Mouse (Mus musculus) cerebellum, adult 2 months (tissue): Measurements from ENCODE around the gene Tradd. TPM values are rescaled to one million over a fixed set of nuclear protein-coding genes. Genes with fewer than 3 reads are reported as not detected.

Experiments
- DNase-seq, 2 experiments: peaks; one replicate each; pipeline ENCODE4 v3.0.0; 2021
- H3K27ac ChIP-seq: fragments of 200-500 bp; 2 replicates; pipeline ENCODE4 v1.5.1; 2012; ENCODE audit warnings: low read length, control low read depth, inconsistent platforms; ENCODE audit not compliant: insufficient read depth
- H3K27me3 ChIP-seq: fragments of 200-500 bp; 2 replicates; pipeline ENCODE4 v1.6.1; 2012; ENCODE audit warnings: inconsistent platforms, mild to moderate bottlenecking, low read length, moderate library complexity; ENCODE audit not compliant: control insufficient read depth, insufficient read depth
- H3K4me1 ChIP-seq: fragments of 200-500 bp; 2 replicates; pipeline ENCODE4 v1.6.1; 2011; ENCODE audit warnings: low read length; ENCODE audit not compliant: control insufficient read depth, insufficient read depth
- H3K4me3 ChIP-seq: fragments of 200-500 bp; replicated peaks from 2 replicates; pipeline ENCODE3; 2011; ENCODE audit warnings: mild to moderate bottlenecking, low read depth, low read length, control low read depth; ENCODE audit not compliant: insufficient read depth
- CTCF ChIP-seq: fragments of 200-500 bp; IDR thresholded peaks from 2 replicates; pipeline ENCODE4 v1.5.1; 2011; ENCODE audit warnings: low read depth, mild to moderate bottlenecking, control low read depth, low read length, moderate library complexity, borderline replicate concordance; ENCODE audit not compliant: insufficient read depth
- POLR2A ChIP-seq: fragments of 200-500 bp; IDR thresholded peaks from 2 replicates; pipeline ENCODE4 v1.6.1; 2011; ENCODE audit warnings: low read length, control low read depth, borderline replicate concordance; ENCODE audit not compliant: insufficient read depth
- WGBS: fragments of 180-500 bp; shearing (Covaris S2); methylation state at CpG from one replicate; pipeline ENCODE4 v1.1.7; 2018; 5-methylcytosine and 5-hydroxymethylcytosine counted together
- polyA plus RNA-seq: library from polyadenylated mRNA; depleted of rRNA; stranded (reverse); fragments of >200 nt; gene quantifications from 2 replicates; pipeline ENCODE4 v1.2.3, GENCODE M21; 2012

The Tradd gene
- polyA plus RNA-seq, 1 experiment, result 12.1 TPM

- Histone ChIP-seq H3K27ac (no peak overlapping the region), H3K27me3 (no peaks in the 10 kb centered on the region), H3K4me3 (no peak overlapping the region), H3K4me1 (peaks cover 24% of the 10 kb centered on the region)
- 94% methylated on average over 8 of the region's 8 CpGs for WGBS
- no peak for TF ChIP-seq CTCF
- no peak for TF ChIP-seq POLR2A
- no peak for DNase-seq
These were observed 35.6 kb upstream of the Tradd start for GRCm38 (mm10) chr8:105299962-105300361.

DNA sequence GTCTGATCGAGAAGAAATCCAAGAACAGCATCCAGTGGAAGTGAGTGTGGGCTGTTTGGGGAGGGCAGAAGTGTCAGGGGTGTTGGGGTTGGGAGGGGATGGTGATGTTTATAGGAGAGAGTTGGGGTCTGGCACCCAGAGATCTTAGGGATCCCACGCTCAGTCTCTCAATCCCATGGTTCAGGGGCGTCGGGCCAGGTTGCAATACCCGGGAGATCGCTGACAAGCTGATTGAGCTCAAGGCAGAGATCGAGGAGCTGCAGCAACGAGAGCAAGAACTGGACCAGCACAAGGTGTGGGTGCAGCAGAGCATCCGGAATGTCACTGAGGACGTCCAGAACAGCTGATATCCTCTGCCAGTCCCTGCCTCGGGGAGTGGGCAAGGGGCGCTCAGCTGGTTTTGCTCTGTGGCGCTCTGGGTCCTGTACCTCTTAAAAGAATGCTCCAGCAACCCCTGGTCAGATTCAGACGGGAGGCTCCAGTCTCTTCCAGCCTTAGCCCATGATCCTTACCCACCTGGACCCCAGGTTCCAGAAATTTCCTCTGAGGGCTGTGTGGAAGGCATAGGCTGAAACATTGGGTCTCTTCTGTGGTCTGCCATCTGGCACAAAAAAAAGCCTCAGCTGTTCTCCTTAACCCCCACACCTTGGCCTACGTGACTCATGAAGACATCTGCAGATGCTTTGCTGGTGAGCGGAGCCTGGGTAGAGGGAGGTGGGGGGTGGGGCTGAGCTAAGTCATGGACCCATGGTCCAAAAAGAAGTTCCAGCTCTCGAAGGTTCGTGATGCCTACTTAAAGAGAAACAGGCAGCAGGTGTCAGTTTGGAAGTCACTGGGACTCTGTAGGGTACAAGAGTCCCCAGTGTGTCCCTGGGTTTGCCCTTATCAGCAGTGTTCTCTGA is 34.2 kb upstream of the Tradd start:
- TF ChIP-seq CTCF (no peak), POLR2A (no peak)
- H3K4me3 ChIP-seq, result peak overlapping the region; percentile 92
- no peak for DNase-seq
- H3K27ac ChIP-seq, result no peak overlapping the region
- WGBS, result 29% methylated on average over 18 of the region's 18 CpGs
- H3K4me1 ChIP-seq, result peaks cover 24% of the 10 kb centered on the region
- no peaks in the 10 kb centered on the region for H3K27me3 ChIP-seq

DNA sequence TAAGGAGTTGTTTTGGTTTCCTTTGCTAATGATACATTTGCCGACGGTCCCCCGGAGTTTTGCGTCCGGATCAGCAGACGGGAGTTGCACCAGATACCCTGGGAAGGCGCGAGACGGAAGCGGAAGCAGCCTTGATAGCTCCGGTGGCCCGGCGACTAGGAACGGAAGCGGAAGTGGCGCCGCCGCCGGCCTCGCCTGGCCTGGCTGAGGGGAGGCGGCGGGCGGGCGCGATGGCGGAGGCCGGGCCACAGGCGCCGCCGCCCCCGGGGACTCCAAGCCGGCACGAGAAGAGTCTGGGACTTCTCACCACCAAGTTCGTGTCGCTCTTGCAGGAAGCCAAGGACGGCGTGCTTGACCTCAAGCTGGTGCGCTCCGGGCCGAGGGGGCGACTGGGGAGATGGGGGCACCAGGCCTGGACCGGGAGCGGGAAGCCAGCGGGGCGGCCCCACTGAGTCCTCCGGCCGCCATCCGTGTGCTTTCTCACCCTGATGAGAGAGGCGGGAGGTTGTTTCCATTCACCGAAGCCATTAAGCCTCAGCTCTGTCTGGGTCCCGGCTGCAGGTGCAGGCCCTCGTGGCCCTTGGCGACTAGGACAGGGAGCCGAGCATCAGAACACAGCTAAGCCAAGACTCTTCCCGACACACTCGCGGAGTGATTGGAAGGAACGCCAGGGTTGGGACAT is 33.2 kb upstream of the Tradd start, which contains the start of gene E2f4:
Gene E2f4, plus strand, starts transcription at position 153 of the 682 bp plus-strand sequence.
- Histone ChIP-seq H3K27ac (peak within 1 kb of the TSS; percentile 59), H3K4me1 (peaks cover 31% of the 10 kb centered on the region), H3K4me3 (peak within 1 kb of the TSS; percentile 92), H3K27me3 (no peaks in the 10 kb centered on the region)
- peak; percentile 91 to 94 for DNase-seq
- under 1% methylated on average over 58 of the region's 58 CpGs for WGBS
- TF ChIP-seq POLR2A (peak; percentile 42; the same call in 1 of the 2 replicates), CTCF (no peak)

DNA sequence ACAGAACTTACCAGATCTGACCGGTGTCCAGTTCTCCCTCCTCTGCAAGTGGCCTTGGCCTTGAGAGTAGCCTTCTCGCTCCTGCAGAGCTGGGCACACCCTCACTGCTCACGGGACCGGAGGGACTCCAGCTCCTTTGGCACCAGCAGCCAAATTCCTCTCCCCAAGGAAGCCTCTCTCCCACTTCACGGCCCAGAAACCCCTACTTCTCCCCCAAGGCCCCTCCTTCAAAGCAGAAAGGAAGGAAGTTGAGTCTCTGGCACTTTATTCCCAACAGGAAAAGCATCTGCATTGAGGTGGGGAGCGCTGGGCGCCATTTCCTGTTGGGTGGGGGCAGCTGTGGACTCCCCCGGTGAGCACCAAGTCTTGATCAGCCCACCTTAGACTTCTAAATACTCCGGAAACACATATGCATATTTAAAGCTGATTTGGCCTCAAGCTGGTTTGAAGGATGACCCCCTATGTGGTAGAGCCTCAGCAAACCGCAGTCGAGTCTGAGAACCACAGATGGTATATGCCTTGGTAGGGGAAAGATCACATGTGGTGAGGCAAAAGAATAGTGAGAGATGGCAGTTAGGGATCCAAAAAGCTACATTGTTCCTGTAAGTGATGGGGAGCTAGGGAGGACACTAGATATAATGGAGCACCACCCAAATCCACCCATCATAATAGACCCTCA is 31.6 kb upstream of the Tradd start, which contains the start of gene Exoc3l:
Gene Exoc3l, minus strand, starts transcription at position 207 of the 679 bp plus-strand sequence.
- H3K27ac ChIP-seq, result peak within 1 kb of the TSS; percentile 8

GRCm38 (mm10) chr8:105295256-105295655 is 30.8 kb upstream of the Tradd start:
- 61% methylated on average over 11 of the region's 11 CpGs for WGBS
- peak overlapping the region; percentile 8; the same call in 1 of the 2 replicates for H3K27ac ChIP-seq
- H3K27me3 ChIP-seq, result no peaks in the 10 kb centered on the region
- DNase-seq, result no peak
- no peak overlapping the region for H3K4me3 ChIP-seq
- peaks cover 36% of the 10 kb centered on the region for H3K4me1 ChIP-seq
- no peak for TF ChIP-seq POLR2A
- no peak for TF ChIP-seq CTCF

More for the DNA sequence above, 31.6 kb upstream of the Tradd start, which contains the start of gene Exoc3l:
- Histone ChIP-seq H3K4me3 (no peak within 1 kb of the TSS), H3K4me1 (peaks cover 36% of the 10 kb centered on the region), H3K27me3 (no peaks in the 10 kb centered on the region)
- DNase-seq, result no peak
- no peak for TF ChIP-seq POLR2A
- TF ChIP-seq CTCF, result no peak
- 47% methylated on average over 11 of the region's 11 CpGs for WGBS

GRCm38 (mm10) chr8:105294776-105295175 is 30.4 kb upstream of the Tradd start:
- Histone ChIP-seq H3K27me3 (no peaks in the 10 kb centered on the region), H3K4me1 (peaks cover 40% of the 10 kb centered on the region), H3K4me3 (no peak overlapping the region), H3K27ac (peak overlapping the region; percentile 1)
- DNase-seq, result no peak
- WGBS, result 68% methylated on average over 9 of the region's 9 CpGs
- no peak for TF ChIP-seq CTCF
- TF ChIP-seq POLR2A, result no peak

DNA sequence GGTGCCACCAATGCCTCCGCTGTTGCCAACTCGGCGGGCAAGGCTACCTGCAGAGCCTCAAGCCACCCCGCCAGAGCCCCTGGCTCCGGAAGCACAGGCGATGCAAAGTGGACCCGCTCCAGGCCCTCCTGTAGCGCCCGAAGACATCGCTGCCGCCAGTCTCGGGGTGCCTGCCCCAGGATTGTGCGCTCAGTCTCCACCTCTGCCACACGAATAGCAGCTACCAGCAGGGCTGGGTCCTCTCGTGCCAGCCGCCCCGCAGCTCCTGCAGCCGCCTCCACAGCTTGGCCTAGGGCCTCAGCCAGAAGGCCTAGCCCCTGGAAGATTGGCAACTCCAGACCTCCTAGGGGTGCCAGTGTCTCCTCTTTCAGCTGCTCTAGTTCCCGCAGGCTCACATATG is 29.0 kb upstream of the Tradd start:
- no peak for TF ChIP-seq CTCF
- TF ChIP-seq POLR2A, result no peak
- Histone ChIP-seq H3K27me3 (no peaks in the 10 kb centered on the region), H3K4me3 (peak overlapping the region; percentile 45), H3K27ac (peak overlapping the region; percentile 78), H3K4me1 (peaks cover 35% of the 10 kb centered on the region)
- WGBS, result 10% methylated on average over 19 of the region's 19 CpGs
- DNase-seq, result peak; percentile 86 to 87
